Mouse (Mus musculus) left cerebral cortex, adult 18-20 months (tissue): ENCODE results near the gene Abcg1. TPM values are rescaled to one million over a fixed set of nuclear protein-coding genes. Genes with fewer than 3 reads are reported as not detected.

ENCODE experiments used
- DNase-seq, 2 experiments: peaks; one replicate each; pipeline ENCODE4 v3.0.0; 2021 to 2022; ENCODE audit warnings: low spot score in 2 of 2, mixed read lengths in 1 of 2
- total RNA-seq, 2 experiments: library from RNA; stranded (reverse); gene quantifications; 2 replicates each; pipeline ENCODE4 v1.2.3; 2021

Abcg1 gene
- total RNA-seq, 2 experiments from 2014 or later = 70.5 to 80.0 TPM

- no peak for DNase-seq
These were observed 17.8 kb upstream of the Abcg1 start for GRCm38 (mm10) chr17:31039626-31040025.

GRCm38 (mm10) chr17:31040421-31040820 lies 17.1 kb upstream of the Abcg1 start:
- DNase-seq = no peak

GRCm38 (mm10) chr17:31042751-31043150 lies 14.7 kb upstream of the Abcg1 start:
- DNase-seq = no peak

- DNase-seq = peak; percentile 40 to 49
These were observed 643 bp downstream of the Abcg1 start for GRCm38 (mm10) chr17:31057891-31058744.

- peak; percentile 75 to 83 for DNase-seq
These were observed 1.2 kb downstream of the Abcg1 start for GRCm38 (mm10) chr17:31058745-31059085.

GRCm38 (mm10) chr17:31060196-31060587 lies 2.7 kb downstream of the Abcg1 start:
- DNase-seq = no peak

- no peak for DNase-seq
These were observed 3.3 kb downstream of the Abcg1 start for GRCm38 (mm10) chr17:31060588-31061345.

- no peak for DNase-seq
These were observed 4.0 kb downstream of the Abcg1 start for GRCm38 (mm10) chr17:31061346-31062095.

GRCm38 (mm10) chr17:31066058-31066457 lies 8.6 kb downstream of the Abcg1 start:
- DNase-seq = no peak

GRCm38 (mm10) chr17:31067051-31067450 lies 9.6 kb downstream of the Abcg1 start:
- peak in 1 of 2 experiments; percentile 45 for DNase-seq

GRCm38 (mm10) chr17:31069121-31069520 lies 11.6 kb downstream of the Abcg1 start:
- DNase-seq = no peak

- DNase-seq = no peak
These were observed 12.4 kb downstream of the Abcg1 start for GRCm38 (mm10) chr17:31069845-31070244.

GRCm38 (mm10) chr17:31070403-31071185 lies 13.1 kb downstream of the Abcg1 start:
- no peak for DNase-seq

GRCm38 (mm10) chr17:31071421-31072301 lies 14.2 kb downstream of the Abcg1 start:
- peak in 1 of 2 experiments; percentile 1 for DNase-seq

GRCm38 (mm10) chr17:31072872-31073271 lies 15.4 kb downstream of the Abcg1 start:
- no peak for DNase-seq

- peak; percentile 74 to 79 for DNase-seq
These were observed 16.0 kb downstream of the Abcg1 start for GRCm38 (mm10) chr17:31073273-31074052.

- no peak for DNase-seq
These were observed 16.6 kb downstream of the Abcg1 start for GRCm38 (mm10) chr17:31074053-31074590.

- DNase-seq = no peak
These were observed 17.2 kb downstream of the Abcg1 start for GRCm38 (mm10) chr17:31074666-31075065.

- no peak for DNase-seq
These were observed 18.0 kb downstream of the Abcg1 start for GRCm38 (mm10) chr17:31075471-31075870.
